Mouse (Mus musculus): ENCODE data around the gene Zfp831.

- TF ChIP-seq CTCF (conservative IDR thresholded peaks at IDR 0.05 in 1 of 2, IDR thresholded peaks at IDR 0.05 in 1 of 2; ENCODE audit: low read depth in 2 of 2, low read length in 2 of 2) (no peak), POLR2A (IDR thresholded peaks at IDR 0.05; ENCODE audit: low read depth, low read length) (no peak), ETS1 (conservative IDR thresholded peaks at IDR 0.05; ENCODE audit: low read depth, low read length) (no peak), ZMIZ1 (IDR thresholded peaks at IDR 0.05; ENCODE audit: low read depth, low read length) (no peak), ZC3H11A (IDR thresholded peaks at IDR 0.05; ENCODE audit: low read depth, low read length) (no peak)
Measured at GRCm38 (mm10) chr2:174599853-174600271, 43.5 kb upstream of the Zfp831 start.
